Mouse (Mus musculus) MEL-GATA-1-ER (cell line): ENCODE results near the gene Unc13c.

Source experiments
- DNase-seq: peaks from one replicate; pipeline ENCODE4 v3.0.0-alpha.2; 2012; ENCODE audit warnings: low read depth; ENCODE audit errors: extremely low read depth

Gene Unc13c

GRCm38 (mm10) chr9:73638119-73638518 is 330.6 kb downstream of the Unc13c start:
- no peak for DNase-seq

GRCm38 (mm10) chr9:73625171-73625570 is 343.6 kb downstream of the Unc13c start:
- no peak for DNase-seq

- no peak for DNase-seq
Measured at GRCm38 (mm10) chr9:73612896-73613295, 355.9 kb downstream of the Unc13c start.

- no peak for DNase-seq
Measured at GRCm38 (mm10) chr9:73603921-73604320, 364.8 kb downstream of the Unc13c start.

GRCm38 (mm10) chr9:73565558-73565957 is 403.2 kb downstream of the Unc13c start:
- DNase-seq: no peak

- DNase-seq: no peak
Measured at GRCm38 (mm10) chr9:73560037-73560436, 408.7 kb downstream of the Unc13c start.

GRCm38 (mm10) chr9:73557805-73558204 is 411.0 kb downstream of the Unc13c start:
- DNase-seq: no peak

- DNase-seq: no peak
Measured at GRCm38 (mm10) chr9:73555354-73555753, 413.4 kb downstream of the Unc13c start.

GRCm38 (mm10) chr9:73472568-73472967 is 496.2 kb downstream of the Unc13c start:
- no peak for DNase-seq

- DNase-seq: no peak
Measured at GRCm38 (mm10) chr9:73462027-73462426, 506.7 kb downstream of the Unc13c start.

- no peak for DNase-seq
Measured at GRCm38 (mm10) chr9:73450009-73450408, 518.8 kb downstream of the Unc13c start.

- DNase-seq: no peak
Measured at GRCm38 (mm10) chr9:73449216-73449615, 519.5 kb downstream of the Unc13c start.

GRCm38 (mm10) chr9:73431925-73432324 is 536.8 kb downstream of the Unc13c start:
- DNase-seq: no peak
